Comparison of ENCODE assay signal across 21 mouse cellular contexts in genomic region chr17:41227128-41228014, GRCm38 (mm10).
DNase-seq lines count a peak whose midpoint lies in the region; ATAC-seq and TF ChIP-seq lines count a peak whose summit lies in the region.
"Had no signal": no experiment of that assay in that cellular context is flagged by ENCODE, and none has a peak within 500 bp of the region (broad histone marks: within the 10 kb centered on the region; RNA-seq: fewer than 3 reads in every experiment).

No protein-coding gene starts in this region.

- H3K4me1 ChIP-seq in hindbrain, embryonic 10.5 days (replicated peaks), result no peaks in the 10 kb centered on the region
- H3K4me1 ChIP-seq in hindbrain, embryonic 13.5 days (replicated peaks), result no peaks in the 10 kb centered on the region
- no peaks in the 10 kb centered on the region for H3K4me1 ChIP-seq in midbrain, embryonic 12.5 days
- H3K4me1 ChIP-seq in midbrain, embryonic 11.5 days (ENCODE audit: control insufficient read depth, insufficient read depth, low read length), result no peaks in the 10 kb centered on the region
- H3K4me1 ChIP-seq in forebrain, postnatal 0 days (ENCODE audit: insufficient read depth), result 0 out of 2 replicates have a peak, but pooled peaks cover 3% of the 10 kb centered on the region
- H3K4me1 ChIP-seq in limb, embryonic 10.5 days, result no peaks in the 10 kb centered on the region
- H3K4me1 ChIP-seq: liver, embryonic 15.5 days; lung, embryonic 15.5 days; neural tube, embryonic 12.5 days had no signal

- no peaks in the 10 kb centered on the region for H3K36me3 ChIP-seq in hindbrain, embryonic 10.5 days
- no peaks in the 10 kb centered on the region for H3K36me3 ChIP-seq in hindbrain, embryonic 13.5 days
- no peaks in the 10 kb centered on the region for H3K36me3 ChIP-seq in midbrain, embryonic 12.5 days
- no peaks in the 10 kb centered on the region for H3K36me3 ChIP-seq in midbrain, embryonic 11.5 days (ENCODE audit: control insufficient read depth, insufficient read depth, low read length)
- no peaks in the 10 kb centered on the region for H3K36me3 ChIP-seq in forebrain, postnatal 0 days (ENCODE audit: insufficient read depth)
- H3K36me3 ChIP-seq in limb, embryonic 10.5 days, result no peaks in the 10 kb centered on the region
- H3K36me3 ChIP-seq: liver, embryonic 15.5 days; lung, embryonic 15.5 days; neural tube, embryonic 12.5 days had no signal

- no peak overlapping the region for H3K4me2 ChIP-seq in hindbrain, embryonic 13.5 days
- no peak overlapping the region for H3K4me2 ChIP-seq in midbrain, embryonic 12.5 days (replicated peaks)
- H3K4me2 ChIP-seq in midbrain, embryonic 11.5 days, result no peak overlapping the region
- no peak overlapping the region for H3K4me2 ChIP-seq in forebrain, postnatal 0 days (ENCODE audit: low read depth)
- H3K4me2 ChIP-seq: heart, embryonic 11.5 days; liver, embryonic 15.5 days; lung, embryonic 15.5 days; neural tube, embryonic 12.5 days had no signal

- no peak overlapping the region for H3K4me3 ChIP-seq in hindbrain, embryonic 10.5 days
- H3K4me3 ChIP-seq in hindbrain, embryonic 13.5 days, result no peak overlapping the region
- no peak overlapping the region for H3K4me3 ChIP-seq in midbrain, embryonic 12.5 days
- H3K4me3 ChIP-seq in midbrain, embryonic 11.5 days (ENCODE audit: low read depth, low read length), result no peak overlapping the region
- H3K4me3 ChIP-seq in forebrain, postnatal 0 days (ENCODE audit: low read depth, low read length), result no peak overlapping the region
- no peak overlapping the region for H3K4me3 ChIP-seq in limb, embryonic 10.5 days
- H3K4me3 ChIP-seq: liver, embryonic 15.5 days; lung, embryonic 15.5 days; neural tube, embryonic 12.5 days had no signal

- H3K27ac ChIP-seq in hindbrain, embryonic 10.5 days, result 0 out of 2 replicates have a peak overlapping the region, but pooled peaks have one; percentile 29
- H3K27ac ChIP-seq in hindbrain, embryonic 13.5 days, result no peak overlapping the region
- no peak overlapping the region for H3K27ac ChIP-seq in midbrain, embryonic 12.5 days (replicated peaks)
- H3K27ac ChIP-seq in midbrain, embryonic 11.5 days (ENCODE audit: low read depth, low read length), result no peak overlapping the region
- H3K27ac ChIP-seq in forebrain, postnatal 0 days (ENCODE audit: low read depth, low read length), result peak overlapping the region; percentile 59
- H3K27ac ChIP-seq in limb, embryonic 10.5 days, result no peak overlapping the region
- H3K27ac ChIP-seq: kidney, postnatal 0 days; liver, embryonic 15.5 days; lung, embryonic 15.5 days; neural tube, embryonic 12.5 days had no signal

- no peaks in the 10 kb centered on the region for H3K27me3 ChIP-seq in hindbrain, embryonic 10.5 days (ENCODE audit: insufficient read depth, poor library complexity, severe bottlenecking)
- H3K27me3 ChIP-seq in hindbrain, embryonic 13.5 days, result no peaks in the 10 kb centered on the region
- no peaks in the 10 kb centered on the region for H3K27me3 ChIP-seq in midbrain, embryonic 12.5 days
- no peaks in the 10 kb centered on the region for H3K27me3 ChIP-seq in midbrain, embryonic 11.5 days (ENCODE audit: control insufficient read depth, insufficient read depth, low read length)
- no peaks in the 10 kb centered on the region for H3K27me3 ChIP-seq in forebrain, postnatal 0 days (ENCODE audit: insufficient read depth, low read length)
- H3K27me3 ChIP-seq in limb, embryonic 10.5 days (ENCODE audit: low read depth, poor library complexity, severe bottlenecking), result no peaks in the 10 kb centered on the region
- H3K27me3 ChIP-seq: liver, embryonic 15.5 days; lung, embryonic 15.5 days; neural tube, embryonic 12.5 days had no signal

- no peak for DNase-seq in hindbrain, embryonic 10.5 days (ENCODE audit: low spot score)
- DNase-seq in midbrain, embryonic 11.5 days (ENCODE audit: low spot score, missing footprints), result no peak
- peak; percentile 35 for DNase-seq in forebrain, postnatal 0 days
- DNase-seq in limb, embryonic 10.5 days (ENCODE audit: low spot score), result no peak
- no peak for DNase-seq in heart, adult 8-10 months (ENCODE audit: low spot score)
- DNase-seq: adrenal gland, adult 8-10 months; cerebellum, adult 8-10 months; kidney, adult 18-20 months; liver; lung, postnatal 36 days; retina, postnatal 1 day; right cerebral cortex, postnatal 25 days; thymus, postnatal 25 days had no signal

- no peak for ATAC-seq in hindbrain, embryonic 13.5 days (ENCODE audit: low FRiP score)
- 0 out of 2 replicates have a peak, but pooled peaks have one; percentile 44 for ATAC-seq in midbrain, embryonic 12.5 days (ENCODE audit: low FRiP score, low read depth)
- ATAC-seq in midbrain, embryonic 11.5 days (ENCODE audit: low FRiP score), result no peak
- ATAC-seq in erythroid progenitor cell, adult 5-6 weeks (replicated peaks; ENCODE audit: low FRiP score, poor library complexity, severe bottlenecking), result 0 out of 2 replicates have a peak, but pooled peaks have one; percentile 25
- peak; percentile 87 for ATAC-seq in forebrain, postnatal 0 days

- H3K9ac ChIP-seq in hindbrain, embryonic 13.5 days, result no peak overlapping the region
- H3K9ac ChIP-seq in midbrain, embryonic 12.5 days (replicated peaks), result no peak overlapping the region
- H3K9ac ChIP-seq in midbrain, embryonic 11.5 days (ENCODE audit: low read length), result no peak overlapping the region
- H3K9ac ChIP-seq in forebrain, postnatal 0 days, result no peak overlapping the region
- H3K9ac ChIP-seq: liver, embryonic 15.5 days; lung, embryonic 15.5 days; neural tube, embryonic 12.5 days had no signal

- no peak for TF ChIP-seq CTCF in forebrain, postnatal 0 days (IDR thresholded peaks at IDR 0.05; ENCODE audit: low read depth)

- WGBS in hindbrain, embryonic 10.5 days, result 70% methylated on average over 3 of the region's 3 CpGs
- WGBS in hindbrain, embryonic 13.5 days, result 69% methylated on average over 3 of the region's 3 CpGs
- WGBS in midbrain, embryonic 12.5 days, result 61% methylated on average over 3 of the region's 3 CpGs
- 70% methylated on average over 3 of the region's 3 CpGs for WGBS in midbrain, embryonic 11.5 days
- 56% methylated on average over 3 of the region's 3 CpGs for WGBS in forebrain, postnatal 0 days
- WGBS in limb, embryonic 10.5 days, result 63% methylated on average over 3 of the region's 3 CpGs

- H3K9me3 ChIP-seq in hindbrain, embryonic 10.5 days, result no peaks in the 10 kb centered on the region
- H3K9me3 ChIP-seq in hindbrain, embryonic 13.5 days, result no peaks in the 10 kb centered on the region
- no peaks in the 10 kb centered on the region for H3K9me3 ChIP-seq in midbrain, embryonic 12.5 days
- H3K9me3 ChIP-seq in midbrain, embryonic 11.5 days (ENCODE audit: control insufficient read depth, low read length), result no peaks in the 10 kb centered on the region
- H3K9me3 ChIP-seq in forebrain, postnatal 0 days (ENCODE audit: low read length), result no peaks in the 10 kb centered on the region
- H3K9me3 ChIP-seq in limb, embryonic 10.5 days (replicated peaks), result no peaks in the 10 kb centered on the region
- H3K9me3 ChIP-seq: lung, embryonic 15.5 days; neural tube, embryonic 12.5 days had no signal

Comparison
In these comparisons a context has a peak if more than half of its experiments do, and no peak if none do; other contexts are left out.
1. H3K27ac ChIP-seq: peak in hindbrain, embryonic 10.5 days (single experiment) and forebrain, postnatal 0 days (single experiment); none in hindbrain, embryonic 13.5 days (single experiment), midbrain, embryonic 12.5 days (single experiment), midbrain, embryonic 11.5 days (single experiment) and limb, embryonic 10.5 days (single experiment).
2. ATAC-seq: peak in midbrain, embryonic 12.5 days (single experiment), erythroid progenitor cell, adult 5-6 weeks (single experiment) and forebrain, postnatal 0 days (single experiment); none in hindbrain, embryonic 13.5 days (single experiment) and midbrain, embryonic 11.5 days (single experiment).